Mouse (Mus musculus): ENCODE data around the gene Fnbp1.

DNA sequence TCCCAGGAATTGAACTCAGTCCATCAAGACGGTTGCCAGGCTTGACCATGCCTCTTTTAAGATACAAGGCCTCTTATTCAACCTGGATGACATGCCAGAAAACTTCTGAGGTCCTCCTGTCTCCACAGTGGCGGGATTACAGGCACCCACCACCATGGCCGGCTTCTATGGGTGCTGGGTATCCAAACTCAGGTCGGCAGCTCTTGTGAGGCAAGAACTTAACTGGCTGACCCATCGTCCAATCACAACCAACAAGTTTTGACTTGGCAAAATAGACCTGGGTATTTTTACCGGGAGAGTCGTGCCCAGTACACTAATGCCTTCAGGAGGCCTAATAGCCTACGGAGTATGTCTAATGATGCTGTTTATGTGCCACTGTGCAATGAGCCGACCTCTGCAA lies 15.8 kb downstream of the Fnbp1 start:
- TF ChIP-seq CTCF (conservative IDR thresholded peaks at IDR 0.05; ENCODE audit: insufficient read depth, insufficient read length, low read depth, low read length) = no peak
- no peak for TF ChIP-seq POLR2A (IDR thresholded peaks at IDR 0.05; ENCODE audit: low read depth, low read length)
